Mouse (Mus musculus) cerebellum, adult 2 months (tissue): ENCODE measurements around the gene Mroh9. TPM values are rescaled to one million over a fixed set of nuclear protein-coding genes. Genes with fewer than 3 reads are reported as not detected.
A peak's percentile ranks its signal among the peaks of the same experiment; 100 is the strongest.

Source experiments
- DNase-seq, 2 experiments: peaks; one replicate each; pipeline ENCODE4 v3.0.0; 2021
- H3K27ac ChIP-seq: fragments of 200-500 bp; 2 replicates; pipeline ENCODE4 v1.5.1; 2012; ENCODE audit warnings: low read length, control low read depth, inconsistent platforms; ENCODE audit not compliant: insufficient read depth
- H3K27me3 ChIP-seq: fragments of 200-500 bp; 2 replicates; pipeline ENCODE4 v1.6.1; 2012; ENCODE audit warnings: inconsistent platforms, mild to moderate bottlenecking, low read length, moderate library complexity; ENCODE audit not compliant: control insufficient read depth, insufficient read depth
- H3K4me1 ChIP-seq: fragments of 200-500 bp; 2 replicates; pipeline ENCODE4 v1.6.1; 2011; ENCODE audit warnings: low read length; ENCODE audit not compliant: control insufficient read depth, insufficient read depth
- H3K4me3 ChIP-seq: fragments of 200-500 bp; replicated peaks from 2 replicates; pipeline ENCODE3; 2011; ENCODE audit warnings: mild to moderate bottlenecking, low read depth, low read length, control low read depth; ENCODE audit not compliant: insufficient read depth
- CTCF ChIP-seq: fragments of 200-500 bp; IDR thresholded peaks from 2 replicates; pipeline ENCODE4 v1.5.1; 2011; ENCODE audit warnings: low read depth, mild to moderate bottlenecking, control low read depth, low read length, moderate library complexity, borderline replicate concordance; ENCODE audit not compliant: insufficient read depth
- POLR2A ChIP-seq: fragments of 200-500 bp; IDR thresholded peaks from 2 replicates; pipeline ENCODE4 v1.6.1; 2011; ENCODE audit warnings: low read length, control low read depth, borderline replicate concordance; ENCODE audit not compliant: insufficient read depth
- WGBS: fragments of 180-500 bp; shearing (Covaris S2); methylation state at CpG from one replicate; pipeline ENCODE4 v1.1.7; 2018; 5-methylcytosine and 5-hydroxymethylcytosine counted together
- polyA plus RNA-seq: library from polyadenylated mRNA; depleted of rRNA; stranded (reverse); fragments of >200 nt; gene quantifications from 2 replicates; pipeline ENCODE4 v1.2.3, GENCODE M21; 2012

The Mroh9 gene
- polyA plus RNA-seq, 1 experiment, result not detected

GRCm38 (mm10) chr1:163104960-163105359 is 19.5 kb upstream of the Mroh9 start:
- Histone ChIP-seq H3K27me3 (no peaks in the 10 kb centered on the region), H3K4me1 (no peaks in the 10 kb centered on the region), H3K27ac (no peak overlapping the region), H3K4me3 (no peak overlapping the region)
- no peak for DNase-seq
- WGBS, result 30% methylated on average over 1 of the region's 1 CpGs
- TF ChIP-seq CTCF, result no peak
- no peak for TF ChIP-seq POLR2A

DNA sequence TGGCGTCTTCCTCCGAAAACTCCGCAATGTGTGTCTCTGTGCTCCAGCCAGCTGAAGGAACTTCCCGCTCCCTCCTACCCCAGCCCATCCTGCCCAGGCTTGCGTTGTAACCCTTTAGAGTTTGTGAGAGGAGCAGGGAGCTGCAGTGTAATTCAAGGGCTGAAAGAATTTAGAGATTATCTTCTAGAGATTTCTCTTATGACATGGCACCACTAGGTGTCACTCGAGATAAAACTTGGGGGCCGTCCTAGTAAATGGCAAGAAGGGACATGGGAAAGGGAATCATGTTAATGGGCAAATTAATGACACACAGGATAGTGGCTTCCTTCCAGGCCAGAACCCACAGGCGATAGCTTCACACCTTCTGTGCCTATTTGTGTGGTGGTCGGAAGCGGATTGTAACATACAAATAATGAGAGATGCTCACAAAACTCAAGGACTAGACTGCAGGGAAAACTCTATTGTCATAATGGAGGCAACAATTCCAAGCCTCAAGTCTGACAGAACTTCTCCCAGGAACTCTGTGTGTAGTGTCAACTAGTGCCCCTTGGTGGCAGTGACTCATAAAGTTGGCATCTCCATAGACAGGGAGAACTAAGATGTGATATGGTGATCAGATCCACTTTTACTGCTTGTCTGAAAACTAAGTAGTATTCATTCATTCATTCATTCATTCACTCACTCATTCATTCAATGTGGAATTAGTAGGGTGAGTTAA is 6.1 kb upstream of the Mroh9 start:
- Histone ChIP-seq H3K4me3 (no peak overlapping the region), H3K4me1 (no peaks in the 10 kb centered on the region), H3K27ac (no peak overlapping the region), H3K27me3 (no peaks in the 10 kb centered on the region)
- WGBS, result 46% methylated on average over 10 of the region's 10 CpGs
- peak; percentile 7 to 11 for DNase-seq
- TF ChIP-seq POLR2A, result no peak
- 0 out of 2 replicates have a peak, but pooled peaks have one; percentile 0 for TF ChIP-seq CTCF

- Histone ChIP-seq H3K27ac (no peak overlapping the region), H3K4me1 (no peaks in the 10 kb centered on the region), H3K27me3 (no peaks in the 10 kb centered on the region), H3K4me3 (no peak overlapping the region)
- DNase-seq, result peak in 1 of 2 experiments; percentile 11
- WGBS, result 5% methylated on average over 1 of the region's 1 CpGs
- TF ChIP-seq POLR2A (no peak), CTCF (peak; percentile 31; the same call in 1 of the 2 replicates)
Measured at GRCm38 (mm10) chr1:163070502-163070901, 15.0 kb downstream of the Mroh9 start.

DNA sequence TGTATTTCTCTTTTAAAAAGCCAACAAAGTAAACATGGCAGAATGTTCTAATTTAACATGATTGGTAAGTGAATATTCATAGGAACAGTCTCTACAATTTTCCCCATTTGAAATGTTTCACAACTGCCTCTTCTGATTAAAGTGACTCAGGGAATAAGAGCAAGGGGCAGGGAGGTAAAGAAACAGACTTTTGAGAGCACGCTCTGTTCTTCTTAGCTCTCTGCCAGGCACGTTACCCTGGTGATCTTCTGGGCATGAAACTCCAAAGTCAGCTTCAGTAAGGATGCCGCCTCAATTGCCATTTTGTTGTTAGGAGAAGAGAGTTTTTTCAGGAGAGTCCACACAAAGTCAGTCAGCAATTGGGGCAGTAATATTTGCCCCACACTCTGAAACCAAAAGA is 25.1 kb downstream of the Mroh9 start:
- 18% methylated on average over 3 of the region's 3 CpGs for WGBS
- TF ChIP-seq CTCF (no peak), POLR2A (no peak)
- H3K4me3 ChIP-seq, result no peak overlapping the region
- H3K27ac ChIP-seq, result no peak overlapping the region
- no peaks in the 10 kb centered on the region for H3K27me3 ChIP-seq
- no peaks in the 10 kb centered on the region for H3K4me1 ChIP-seq
- peak in 1 of 2 experiments; percentile 13 for DNase-seq

DNA sequence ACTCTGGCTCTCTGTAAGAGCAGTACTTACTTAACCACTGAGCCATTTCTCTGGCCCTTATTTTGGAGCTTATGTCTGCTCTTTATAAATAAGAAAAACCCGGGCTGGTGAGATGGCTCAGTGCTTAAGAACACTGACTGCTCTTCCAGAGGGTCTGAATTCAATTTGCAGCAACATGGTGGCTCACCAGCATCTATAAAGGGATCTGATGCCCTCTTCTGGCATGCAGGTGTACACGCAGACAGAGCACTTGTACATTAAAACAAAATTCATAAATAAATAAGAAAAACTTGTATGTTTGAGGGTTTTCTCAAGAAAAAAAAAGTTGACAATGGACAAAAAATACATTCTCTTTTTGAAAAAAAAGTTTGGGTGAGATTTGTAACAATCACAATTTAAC is 28.1 kb downstream of the Mroh9 start:
- no peaks in the 10 kb centered on the region for H3K27me3 ChIP-seq
- no peak for DNase-seq
- no peak overlapping the region for H3K4me3 ChIP-seq
- no peaks in the 10 kb centered on the region for H3K4me1 ChIP-seq
- no peak overlapping the region for H3K27ac ChIP-seq
- 38% methylated on average over 2 of the region's 2 CpGs for WGBS
- TF ChIP-seq CTCF, result no peak
- no peak for TF ChIP-seq POLR2A

DNA sequence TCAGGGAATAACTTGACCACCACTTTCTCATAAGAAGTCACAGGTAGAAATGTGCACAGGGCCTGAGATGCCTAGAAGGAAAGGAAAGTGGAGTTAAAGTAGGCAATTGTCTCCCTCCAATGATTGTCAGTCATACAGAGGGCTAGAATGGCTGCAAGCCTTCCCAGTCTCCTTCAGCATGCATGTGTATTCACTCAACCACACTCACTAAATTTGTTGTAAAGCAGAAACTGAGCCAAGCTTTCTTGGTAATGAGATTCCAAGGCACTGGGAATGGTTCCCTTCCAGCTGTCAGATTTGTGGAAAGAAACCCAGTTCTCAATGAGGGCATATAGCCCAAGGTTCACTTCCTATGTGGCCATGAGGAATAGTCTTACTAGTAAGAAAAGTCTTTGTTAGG is 29.8 kb downstream of the Mroh9 start:
- no peaks in the 10 kb centered on the region for H3K4me1 ChIP-seq
- no peaks in the 10 kb centered on the region for H3K27me3 ChIP-seq
- no peak for DNase-seq
- no peak overlapping the region for H3K4me3 ChIP-seq
- TF ChIP-seq CTCF, result no peak
- TF ChIP-seq POLR2A, result no peak
- H3K27ac ChIP-seq, result no peak overlapping the region

GRCm38 (mm10) chr1:163023075-163023474 is 62.4 kb downstream of the Mroh9 start:
- Histone ChIP-seq H3K27me3 (no peaks in the 10 kb centered on the region), H3K4me3 (no peak overlapping the region), H3K27ac (no peak overlapping the region), H3K4me1 (no peaks in the 10 kb centered on the region)
- no peak for TF ChIP-seq POLR2A
- no peak for TF ChIP-seq CTCF
- DNase-seq, result no peak

DNA sequence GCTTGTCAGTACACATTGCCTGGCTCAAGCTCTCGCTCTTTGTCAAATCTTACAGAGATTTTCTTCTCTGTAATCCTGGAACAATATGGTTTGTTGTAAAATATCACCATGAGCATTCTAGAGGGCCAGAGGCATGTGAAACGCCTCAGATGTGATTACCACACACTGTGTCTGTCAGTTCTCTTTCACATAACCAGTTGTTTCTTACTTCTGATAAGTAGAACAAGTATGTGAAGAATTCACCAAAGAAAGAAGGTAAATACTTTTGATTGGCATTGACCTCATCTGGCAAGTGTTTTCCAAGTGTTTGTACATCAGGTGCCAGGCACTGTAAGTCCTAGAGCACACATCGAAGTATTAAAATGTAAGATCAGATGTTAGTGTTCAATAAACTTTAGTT is 76.2 kb downstream of the Mroh9 start:
- H3K27me3 ChIP-seq, result no peaks in the 10 kb centered on the region
- no peak for DNase-seq
- no peak overlapping the region for H3K4me3 ChIP-seq
- no peaks in the 10 kb centered on the region for H3K4me1 ChIP-seq
- TF ChIP-seq CTCF, result no peak
- no peak for TF ChIP-seq POLR2A
- no peak overlapping the region for H3K27ac ChIP-seq
- WGBS, result 52% methylated on average over 3 of the region's 3 CpGs

DNA sequence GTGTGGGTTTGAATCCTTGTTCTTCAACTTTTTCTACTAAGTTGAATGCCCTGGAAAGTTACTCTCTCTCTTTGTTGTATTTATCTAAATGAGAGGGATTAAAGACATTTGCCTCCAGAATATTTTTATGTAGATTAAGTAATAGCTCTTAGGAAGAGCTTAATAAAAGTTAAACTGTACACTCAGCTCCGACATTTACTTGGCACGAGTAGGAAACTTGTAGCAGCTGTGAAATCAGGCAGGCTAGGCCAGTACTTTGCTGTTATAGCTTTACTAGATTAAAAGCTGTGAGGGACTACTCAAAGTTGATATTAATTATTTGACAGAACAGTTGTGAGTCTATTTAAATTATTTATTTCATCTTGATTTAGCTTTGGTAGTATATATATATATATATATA is 82.0 kb downstream of the Mroh9 start:
- H3K27me3 ChIP-seq, result no peaks in the 10 kb centered on the region
- no peak for TF ChIP-seq CTCF
- H3K4me3 ChIP-seq, result no peak overlapping the region
- WGBS, result 64% methylated on average over 2 of the region's 2 CpGs
- H3K27ac ChIP-seq, result no peak overlapping the region
- DNase-seq, result no peak
- no peaks in the 10 kb centered on the region for H3K4me1 ChIP-seq
